Mouse (Mus musculus) bone marrow, adult 2 months (tissue): Measurements from ENCODE around the gene Fbxl16. TPM values are rescaled to one million over a fixed set of nuclear protein-coding genes. Genes with fewer than 3 reads are reported as not detected.

Source experiments
- H3K27ac ChIP-seq: fragments of 200-500 bp; 2 replicates; pipeline ENCODE4 v1.5.1; 2012; ENCODE audit warnings: low read depth, mild to moderate bottlenecking, control low read depth, inconsistent platforms, low read length; ENCODE audit not compliant: control insufficient read depth, poor library complexity, insufficient read depth
- H3K4me1 ChIP-seq: fragments of 200-500 bp; 2 replicates; pipeline ENCODE4 v1.6.1; 2011; ENCODE audit warnings: low read length; ENCODE audit not compliant: control insufficient read depth, insufficient read depth
- H3K4me3 ChIP-seq: fragments of 200-500 bp; replicated peaks from 2 replicates; pipeline ENCODE3; 2011; ENCODE audit warnings: mild to moderate bottlenecking, low read depth, low read length, control low read depth; ENCODE audit not compliant: control insufficient read depth
- CTCF ChIP-seq: fragments of 200-500 bp; IDR thresholded peaks from 2 replicates; pipeline ENCODE4 v1.5.1; 2011; ENCODE audit warnings: low read length, control low read depth; ENCODE audit not compliant: control insufficient read depth, insufficient read depth
- POLR2A ChIP-seq: fragments of 200-500 bp; IDR thresholded peaks from 2 replicates; pipeline ENCODE4 v1.6.1; 2011; ENCODE audit warnings: low read depth, mild to moderate bottlenecking, control low read depth, low read length, borderline replicate concordance; ENCODE audit not compliant: control insufficient read depth
- WGBS: fragments of 180-500 bp; shearing (Covaris S2); methylation state at CpG from one replicate; pipeline ENCODE4 v1.1.7; 2018; 5-methylcytosine and 5-hydroxymethylcytosine counted together
- polyA plus RNA-seq: library from polyadenylated mRNA; stranded (reverse); fragments of >200 nt; gene quantifications from 2 replicates; pipeline ENCODE4 v1.2.4, GENCODE M21; 2011; ENCODE audit warnings: low replicate concordance; ENCODE audit not compliant: missing spikeins, insufficient read depth, insufficient read length

Fbxl16 gene
- polyA plus RNA-seq, 1 experiment, result not detected

DNA sequence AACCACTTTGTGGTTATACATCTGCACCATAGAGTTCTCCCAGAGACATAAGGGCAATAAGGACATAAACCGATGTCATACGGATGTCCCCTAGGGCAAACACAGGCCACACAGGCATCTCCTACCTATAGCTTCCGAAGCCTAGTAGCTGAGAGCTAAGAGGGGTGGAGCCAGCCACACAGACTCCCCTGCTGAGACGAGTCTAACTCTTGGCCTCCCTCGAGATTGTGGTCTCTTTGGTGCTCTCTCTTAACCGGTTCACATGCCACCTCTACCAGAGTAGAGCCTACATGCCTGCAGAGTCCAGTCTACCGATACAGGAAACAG lies 58.6 kb downstream of the Fbxl16 start:
- peak overlapping the region; percentile 58 for H3K4me3 ChIP-seq
- H3K27ac ChIP-seq, result no peak overlapping the region
- peaks cover 1% of the 10 kb centered on the region; the same call in 1 of the 2 replicates for H3K4me1 ChIP-seq
- WGBS, result 7% methylated on average over 7 of the region's 7 CpGs
- TF ChIP-seq CTCF (no peak), POLR2A (no peak)

GRCm38 (mm10) chr17:25867836-25868600 lies 59.1 kb downstream of the Fbxl16 start:
- TF ChIP-seq CTCF (no peak), POLR2A (no peak; the same call in 1 of the 2 replicates)
- WGBS, result under 1% methylated on average over 42 of the region's 42 CpGs
- peak overlapping the region; percentile 20; the same call in 1 of the 2 replicates for H3K27ac ChIP-seq
- H3K4me3 ChIP-seq, result peak overlapping the region; percentile 58
- peaks cover 1% of the 10 kb centered on the region; the same call in 1 of the 2 replicates for H3K4me1 ChIP-seq

DNA sequence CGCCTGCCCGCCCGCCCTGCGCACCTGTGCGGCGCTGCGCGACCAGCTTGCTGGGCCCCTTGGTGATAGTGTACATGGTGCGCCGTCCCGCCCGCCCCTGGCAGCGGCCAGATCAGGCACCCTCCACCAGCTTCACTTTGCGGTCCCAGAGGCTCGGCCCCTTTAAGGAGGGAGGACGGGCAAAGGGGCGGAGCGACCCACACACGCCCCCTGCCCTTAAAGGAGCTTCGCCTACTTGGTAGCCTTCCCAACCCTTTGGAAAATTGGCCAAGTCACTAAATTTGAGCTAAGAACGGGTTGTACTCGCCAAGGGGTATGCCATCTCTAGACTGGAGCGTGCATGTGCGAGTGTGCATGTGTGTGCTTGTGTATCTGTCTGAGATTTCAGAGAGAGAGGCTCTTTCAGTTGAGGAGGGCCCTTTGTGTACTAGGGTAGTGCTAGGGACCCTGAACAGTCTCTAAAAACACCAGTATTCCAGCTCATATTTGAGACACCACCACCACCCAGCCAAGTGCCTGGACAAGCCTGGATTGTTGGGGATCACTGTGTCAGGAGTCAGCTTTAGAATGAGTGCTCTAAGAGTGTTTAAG lies 59.8 kb downstream of the Fbxl16 start, which contains the start of gene Mcrip2:
TSS of gene Mcrip2 (minus strand) at position 164 of the 591 bp plus-strand sequence.
- Histone ChIP-seq H3K4me1 (peaks cover 1% of the 10 kb centered on the region; the same call in 1 of the 2 replicates), H3K27ac (peak within 1 kb of the TSS; percentile 20; the same call in 1 of the 2 replicates), H3K4me3 (peak within 1 kb of the TSS; percentile 58)
- TF ChIP-seq CTCF, result no peak
- TF ChIP-seq POLR2A, result no peak
- under 1% methylated on average over 24 of the region's 24 CpGs for WGBS

DNA sequence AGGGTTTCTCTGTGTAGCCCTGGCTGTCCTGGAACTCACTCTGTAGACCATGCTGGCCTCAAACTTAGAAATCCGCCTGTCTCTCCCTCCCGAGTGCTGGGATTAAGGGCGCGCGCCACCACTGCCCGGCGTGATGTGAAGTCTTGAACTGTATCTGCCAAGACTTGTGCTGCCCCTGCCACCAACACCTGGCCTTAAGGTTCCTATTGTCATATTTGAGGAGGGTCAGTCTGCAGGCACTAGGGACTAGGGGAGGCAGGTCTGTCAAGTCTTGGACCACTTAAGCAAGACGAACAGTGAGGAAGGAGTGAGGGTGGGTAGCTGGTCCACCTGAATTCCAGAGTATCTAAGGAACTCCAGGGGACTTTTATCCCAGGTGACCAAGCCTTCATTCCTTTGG lies 60.6 kb downstream of the Fbxl16 start:
- Histone ChIP-seq H3K4me1 (peaks cover 1% of the 10 kb centered on the region; the same call in 1 of the 2 replicates), H3K4me3 (no peak overlapping the region), H3K27ac (no peak overlapping the region)
- WGBS, result 86% methylated on average over 8 of the region's 8 CpGs
- TF ChIP-seq CTCF, result no peak
- no peak for TF ChIP-seq POLR2A

DNA sequence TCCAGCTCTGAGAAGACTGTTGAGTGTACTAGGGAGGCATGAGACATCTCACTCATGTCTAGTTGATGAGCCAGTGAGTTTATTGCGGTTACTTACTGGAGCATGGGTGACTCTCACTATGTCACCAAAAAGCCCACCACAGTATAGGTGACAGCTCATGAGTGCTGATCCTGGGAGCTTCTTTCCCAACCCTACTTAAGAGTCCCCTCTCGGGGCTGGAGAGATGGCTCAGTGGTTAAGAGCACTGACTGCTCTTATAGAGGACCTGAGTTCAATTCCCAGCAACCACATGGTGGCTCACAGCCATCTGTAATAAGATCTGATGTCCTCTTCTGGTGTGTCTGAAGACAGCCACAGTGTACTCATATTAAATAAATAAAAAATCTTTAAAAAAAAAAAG lies 61.1 kb downstream of the Fbxl16 start:
- Histone ChIP-seq H3K27ac (no peak overlapping the region), H3K4me3 (no peak overlapping the region), H3K4me1 (peaks cover 1% of the 10 kb centered on the region; the same call in 1 of the 2 replicates)
- WGBS, result 71% methylated on average over 2 of the region's 2 CpGs
- no peak for TF ChIP-seq POLR2A
- no peak for TF ChIP-seq CTCF

Other genes with a start within 250 kb of the Fbxl16 start
- 1.2 TPM in 2 replicates for gene Sox8, start 238.4 kb upstream of the Fbxl16 start, polyA plus RNA-seq
- gene Lmf1, start 230.0 kb upstream of the Fbxl16 start, polyA plus RNA-seq, result 5.3 and 18.8 TPM in 2 replicates
- 4.0 and 6.2 TPM in 2 replicates for gene Gng13, start 91.9 kb upstream of the Fbxl16 start, polyA plus RNA-seq
- 58.2 and 136 TPM in 2 replicates for gene Chtf18, start 81.7 kb upstream of the Fbxl16 start, polyA plus RNA-seq
- gene Rpusd1, start 81.4 kb upstream of the Fbxl16 start, polyA plus RNA-seq, result 3.6 and 8.6 TPM in 2 replicates
- not detected in 2 replicates for gene Mslnl, start 73.0 kb upstream of the Fbxl16 start, polyA plus RNA-seq
- gene Msln, start 54.7 kb upstream of the Fbxl16 start, polyA plus RNA-seq, result 1.7 TPM in 1 of 2 replicates, not detected in the other
- 11.8 and 17.0 TPM in 2 replicates for gene Narfl, start 35.3 kb upstream of the Fbxl16 start, polyA plus RNA-seq
- gene Haghl, start 23.4 kb upstream of the Fbxl16 start, polyA plus RNA-seq, result 26.2 and 45.8 TPM in 2 replicates
- not detected in 2 replicates for gene Ccdc78, start 22.5 kb upstream of the Fbxl16 start, polyA plus RNA-seq
- gene Fam173a, start 16.2 kb upstream of the Fbxl16 start, polyA plus RNA-seq, result 33.4 and 149 TPM in 2 replicates
- gene AC134908.4, start 13.4 kb upstream of the Fbxl16 start, polyA plus RNA-seq, result 4.6 TPM in 1 of 2 replicates, not detected in the other
- 38.6 and 74.8 TPM in 2 replicates for gene Metrn, start 11.9 kb upstream of the Fbxl16 start, polyA plus RNA-seq
- gene Wdr24, start 14.5 kb downstream of the Fbxl16 start, polyA plus RNA-seq, result 6.8 and 17.0 TPM in 2 replicates
- 8.8 and 13.4 TPM in 2 replicates for gene Jmjd8, start 19.8 kb downstream of the Fbxl16 start, polyA plus RNA-seq
- gene Stub1, start 24.3 kb downstream of the Fbxl16 start, polyA plus RNA-seq, result 125 and 140 TPM in 2 replicates
- 3.2 and 10.7 TPM in 2 replicates for gene Rhbdl1, start 28.2 kb downstream of the Fbxl16 start, polyA plus RNA-seq
- 6.7 TPM in 1 of 2 replicates, not detected in the other for gene Gm20683, start 32.7 kb downstream of the Fbxl16 start, polyA plus RNA-seq
- 33.5 and 50.5 TPM in 2 replicates for gene Rhot2, start 35.8 kb downstream of the Fbxl16 start, polyA plus RNA-seq
- 31.1 and 62.0 TPM in 2 replicates for gene Wdr90, start 52.4 kb downstream of the Fbxl16 start, polyA plus RNA-seq
- 6.8 and 12.7 TPM in 2 replicates for gene Mcrip2, start 59.7 kb downstream of the Fbxl16 start, polyA plus RNA-seq
- 25.6 and 30.0 TPM in 2 replicates for gene Mettl26, start 66.0 kb downstream of the Fbxl16 start, polyA plus RNA-seq
- 1.6 and 2.2 TPM in 2 replicates for gene Wfikkn1, start 71.8 kb downstream of the Fbxl16 start, polyA plus RNA-seq
- gene Rab40c, start 110.6 kb downstream of the Fbxl16 start, polyA plus RNA-seq, result 5.0 and 6.9 TPM in 2 replicates
- gene Pigq, start 135.9 kb downstream of the Fbxl16 start, polyA plus RNA-seq, result 241 and 296 TPM in 2 replicates
- 3.8 and 6.8 TPM in 2 replicates for gene Nhlrc4, start 135.9 kb downstream of the Fbxl16 start, polyA plus RNA-seq
- not detected in 2 replicates for gene A930017K11Rik, start 143.5 kb downstream of the Fbxl16 start, polyA plus RNA-seq
- gene Capn15, start 176.7 kb downstream of the Fbxl16 start, polyA plus RNA-seq, result 11.7 and 18.2 TPM in 2 replicates